Mouse (Mus musculus) induced T-regulatory cell, adult 2 months (primary cell): Measurements from ENCODE around the gene Vmn2r33.
"Not testable (repeated sequence)": the region's sequence is repeated elsewhere in the genome, so short reads cannot be mapped to it uniquely, and the experiment has no call there.

Experiments
- DNase-seq: peaks from one replicate; pipeline ENCODE4 v3.0.0-alpha.2; 2012; ENCODE audit warnings: low read depth

Gene Vmn2r33

GRCm38 (mm10) chr7:7566686-7567085, at the start of gene Vmn2r33:
Gene Vmn2r33 (minus strand): TSS chr7:7566786.
- DNase-seq, result not testable (repeated sequence)
